Mouse (Mus musculus): ENCODE measurements around the gene Clba1.
"Not testable (repeated sequence)": the region's sequence is repeated elsewhere in the genome, so short reads cannot be mapped to it uniquely, and the experiment has no call there.

Clba1 gene

DNA sequence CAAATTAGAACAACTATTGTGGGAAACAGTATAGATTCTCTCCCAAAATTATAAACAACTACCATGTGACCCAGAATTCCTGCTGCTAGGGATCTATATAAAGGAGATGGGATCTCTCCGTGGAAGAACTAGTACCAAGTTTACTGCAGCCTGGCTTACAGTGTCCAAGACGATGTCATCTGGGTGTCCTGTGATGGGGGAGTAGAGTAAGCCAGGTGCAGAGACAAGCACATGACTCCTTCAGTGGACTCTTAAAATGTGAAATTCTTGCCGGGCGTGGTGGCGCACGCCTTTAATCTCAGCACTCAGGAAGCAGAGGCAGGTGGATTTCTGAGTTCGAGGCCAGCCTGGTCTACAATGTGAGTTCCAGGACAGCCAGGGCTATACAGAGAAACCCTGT lies 8.1 kb downstream of the Clba1 start:
- DNase-seq (ENCODE audit: inconsistent ontology term), result not testable (repeated sequence)

GRCm38 (mm10) chr12:112819057-112819662 lies 10.4 kb downstream of the Clba1 start:
- no peak for DNase-seq (ENCODE audit: inconsistent ontology term)

DNA sequence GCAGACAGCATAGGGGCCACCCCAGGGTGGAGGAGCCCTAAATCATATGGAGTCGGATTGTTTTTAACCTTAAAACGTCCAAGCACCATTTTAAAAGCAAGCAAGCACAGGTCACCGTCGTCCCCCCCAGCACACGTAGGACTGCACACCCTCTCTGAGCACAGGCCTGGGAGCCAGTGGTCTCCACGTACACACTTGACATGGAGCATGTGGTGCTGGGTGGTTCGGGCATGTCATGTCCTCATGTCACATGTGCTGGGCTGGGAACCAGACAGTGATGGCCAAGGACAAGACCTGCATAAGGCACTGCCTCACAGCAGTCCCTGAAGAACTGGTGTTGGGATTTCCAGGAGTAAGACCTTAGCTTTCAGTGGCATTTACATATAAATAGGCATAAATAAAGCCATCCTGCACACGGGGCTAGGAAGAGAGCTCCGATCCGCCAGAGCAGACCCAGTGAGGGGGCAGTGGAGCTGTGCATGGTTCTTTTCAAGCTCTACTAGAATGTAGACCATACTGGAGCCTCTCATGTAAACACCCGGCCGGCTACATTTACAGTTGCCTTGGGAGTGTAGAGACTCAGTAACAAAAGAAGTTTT lies 11.8 kb downstream of the Clba1 start:
- no peak for DNase-seq (ENCODE audit: inconsistent ontology term)

DNA sequence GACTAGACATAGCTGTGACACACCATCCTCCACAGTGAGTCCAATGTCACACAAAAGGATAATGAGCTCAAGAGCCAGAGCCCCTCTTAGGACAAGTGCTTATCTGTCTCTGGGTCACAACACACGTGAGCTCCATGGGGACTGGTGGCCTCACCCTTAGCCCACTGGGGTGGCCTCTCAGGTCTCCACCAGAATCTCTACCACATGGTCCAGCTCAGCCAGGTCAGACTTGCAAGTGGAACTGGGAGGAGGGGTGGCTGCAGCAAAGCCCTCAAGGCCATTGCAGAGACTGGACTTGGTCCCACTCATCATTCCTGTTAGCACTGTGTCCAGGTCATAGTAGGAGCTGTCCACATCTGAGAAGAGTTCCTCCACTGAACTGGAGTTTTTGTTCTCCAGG lies 12.5 kb downstream of the Clba1 start:
- no peak for DNase-seq (ENCODE audit: inconsistent ontology term)

GRCm38 (mm10) chr12:112821974-112822373 lies 13.2 kb downstream of the Clba1 start:
- DNase-seq (ENCODE audit: inconsistent ontology term), result no peak

DNA sequence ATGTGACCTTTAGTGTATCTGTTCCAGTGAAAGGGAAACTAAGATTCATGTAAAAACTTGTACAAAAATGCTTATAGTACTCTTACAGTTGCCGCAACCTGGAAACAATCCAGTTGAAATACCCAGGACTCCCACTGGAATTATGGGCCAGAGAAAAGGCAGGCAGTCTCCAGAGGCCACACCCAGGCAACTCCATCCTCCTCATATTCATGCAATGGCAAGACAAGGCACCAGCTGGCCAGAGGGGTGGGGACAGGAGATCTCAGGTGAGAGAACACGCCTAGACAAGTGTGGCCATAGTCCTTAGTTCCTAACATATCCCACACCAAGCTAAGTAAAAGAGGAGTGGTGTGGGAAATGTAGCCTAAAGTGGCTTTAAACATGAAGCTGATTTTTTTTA lies 13.9 kb downstream of the Clba1 start:
- no peak for DNase-seq (ENCODE audit: inconsistent ontology term)

GRCm38 (mm10) chr12:112823221-112823620 lies 14.5 kb downstream of the Clba1 start:
- DNase-seq (ENCODE audit: inconsistent ontology term), result no peak

DNA sequence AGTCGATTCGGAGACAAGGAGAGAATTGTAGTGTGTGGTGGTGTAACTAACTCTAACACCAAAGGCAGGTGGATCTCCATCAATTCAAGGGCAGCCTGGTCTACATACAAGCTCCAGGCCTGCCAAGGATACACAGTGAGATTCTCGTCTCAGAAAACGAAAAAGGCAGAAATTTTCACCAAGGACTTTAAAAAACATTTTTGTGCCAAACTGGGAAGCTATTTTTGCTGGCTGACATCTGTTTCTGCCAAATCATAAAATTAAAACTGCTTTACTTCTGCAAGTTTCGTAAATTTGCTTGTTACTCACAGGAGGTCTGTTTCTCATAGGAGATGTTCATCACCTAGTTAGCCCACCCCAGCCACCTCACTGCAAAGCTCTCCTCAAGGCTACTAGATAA lies 17.2 kb downstream of the Clba1 start:
- no peak for DNase-seq (ENCODE audit: inconsistent ontology term)

DNA sequence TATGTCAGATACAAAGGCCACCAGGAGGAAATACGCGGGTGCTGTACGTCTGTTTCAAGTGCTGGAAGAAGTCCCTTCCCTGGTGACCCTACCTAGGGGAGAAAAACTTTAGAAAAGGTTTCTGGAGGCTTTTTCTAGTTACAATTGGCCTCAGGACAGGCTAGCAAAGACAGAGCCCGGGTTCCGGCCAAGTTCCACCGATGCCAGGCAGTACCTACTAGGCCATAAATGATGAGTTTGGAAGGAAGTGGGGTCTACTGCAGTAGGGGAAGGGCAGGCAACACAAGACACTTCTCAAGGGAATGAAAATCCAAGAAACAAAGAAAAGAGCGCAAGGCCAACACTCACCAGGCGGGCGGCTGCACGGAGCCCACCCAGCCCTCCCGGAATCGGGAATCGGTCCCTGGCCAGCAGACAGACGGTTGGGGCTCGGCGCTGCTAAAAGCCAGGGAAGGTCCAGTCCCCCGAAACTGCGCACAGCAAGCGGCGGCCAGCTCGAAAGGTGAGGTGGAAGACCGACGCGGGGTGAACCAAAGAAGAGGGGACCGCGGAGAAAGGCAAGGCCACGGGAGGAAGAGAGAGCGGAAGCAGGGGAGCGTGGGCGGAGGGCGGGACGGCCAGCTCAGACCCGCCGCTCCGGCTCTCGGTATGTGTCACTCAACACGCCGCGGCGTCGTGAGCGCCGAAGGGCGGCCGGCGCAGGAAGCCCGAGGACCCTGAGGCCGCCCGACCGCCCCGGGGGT lies 19.9 kb downstream of the Clba1 start:
- no peak for DNase-seq (ENCODE audit: inconsistent ontology term)

GRCm38 (mm10) chr12:112829244-112829864 lies 20.6 kb downstream of the Clba1 start, which contains the start of gene Cdca4:
TSS of gene Cdca4 (minus strand) at chr12:112829423.
- DNase-seq (ENCODE audit: inconsistent ontology term), result peak; percentile 100

- DNase-seq (ENCODE audit: inconsistent ontology term), result no peak
Observed at GRCm38 (mm10) chr12:112830141-112830540, 21.4 kb downstream of the Clba1 start.

DNA sequence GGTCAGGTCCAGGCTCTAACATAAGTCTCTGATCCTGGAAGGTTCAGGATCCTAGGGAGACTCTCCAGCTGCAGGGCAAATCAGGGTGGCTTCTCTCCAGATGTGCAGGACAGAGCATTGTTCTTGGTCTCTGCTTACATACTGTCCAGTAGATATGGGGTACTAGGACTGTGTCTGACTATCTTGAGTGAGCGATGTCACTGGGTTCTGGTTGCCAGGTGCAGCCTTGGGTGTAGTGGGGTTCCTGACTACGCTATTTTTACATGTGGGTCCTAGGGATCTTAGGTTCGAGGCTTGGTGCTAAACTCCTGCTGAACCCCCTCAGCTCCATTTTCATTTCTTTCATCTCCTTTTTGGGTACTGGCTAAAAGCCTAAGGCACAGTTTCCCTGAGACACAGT lies 21.8 kb downstream of the Clba1 start:
- no peak for DNase-seq (ENCODE audit: inconsistent ontology term)

DNA sequence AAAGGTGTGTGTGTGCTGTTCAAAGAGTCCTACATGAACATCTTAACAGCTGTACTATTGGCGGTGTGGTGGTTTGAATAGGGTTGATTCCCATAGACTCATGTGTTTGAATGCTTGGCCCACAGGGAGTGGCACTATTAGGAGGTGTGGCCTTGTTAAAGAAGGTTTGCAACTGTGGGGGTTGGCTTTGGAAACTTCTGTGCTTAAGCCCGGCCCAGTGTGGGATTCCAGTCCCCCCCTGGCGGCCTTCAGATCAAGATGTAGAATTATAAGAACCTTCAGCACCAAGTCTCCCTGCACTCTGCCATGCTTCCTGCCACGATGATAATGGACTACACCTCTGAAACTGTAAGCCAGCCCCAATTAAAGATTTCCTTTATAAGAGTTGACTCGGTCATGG lies 23.7 kb downstream of the Clba1 start:
- no peak for DNase-seq (ENCODE audit: inconsistent ontology term)

DNA sequence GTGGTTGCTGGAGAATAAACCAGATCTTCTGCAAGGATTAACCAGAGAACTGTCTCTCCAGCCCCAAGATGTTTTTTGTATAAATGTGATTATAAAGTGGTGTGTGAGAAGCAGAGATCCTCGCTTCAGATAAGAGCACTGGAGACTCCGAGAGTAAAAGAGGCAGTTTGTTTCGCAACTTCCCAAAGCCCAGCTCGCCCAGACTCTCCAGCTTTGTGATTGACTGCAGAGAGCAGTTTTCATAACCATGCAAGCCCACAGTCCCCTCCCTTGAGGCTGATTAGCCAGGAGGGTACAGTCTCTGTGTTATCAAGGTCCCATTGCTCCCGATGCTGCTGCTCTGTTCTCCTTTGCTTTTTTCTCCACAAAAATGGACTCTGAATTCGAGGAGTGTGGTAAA lies 24.8 kb downstream of the Clba1 start:
- DNase-seq (ENCODE audit: inconsistent ontology term), result no peak

DNA sequence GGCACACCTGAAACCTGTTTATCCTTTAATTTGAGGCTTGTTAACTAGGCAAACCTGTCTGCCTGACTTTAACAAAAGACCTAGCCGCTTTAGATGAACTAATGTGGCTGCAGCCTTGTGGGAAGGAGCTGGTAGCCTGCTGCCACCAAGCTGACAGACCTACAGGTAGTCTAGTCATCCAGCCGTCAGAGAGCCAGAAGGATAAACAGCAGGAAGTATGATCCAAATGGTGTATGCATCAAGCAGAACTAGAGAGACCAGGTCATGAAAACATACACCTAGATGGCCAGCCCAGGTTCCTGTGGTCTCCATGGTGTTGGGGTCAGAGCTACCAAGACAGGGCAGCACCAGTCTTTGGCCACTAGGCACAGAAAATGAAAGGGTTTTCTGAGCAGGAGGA lies 26.3 kb downstream of the Clba1 start:
- DNase-seq (ENCODE audit: inconsistent ontology term), result no peak

GRCm38 (mm10) chr12:112840209-112841086 lies 31.7 kb downstream of the Clba1 start:
- no peak for DNase-seq (ENCODE audit: inconsistent ontology term)

DNA sequence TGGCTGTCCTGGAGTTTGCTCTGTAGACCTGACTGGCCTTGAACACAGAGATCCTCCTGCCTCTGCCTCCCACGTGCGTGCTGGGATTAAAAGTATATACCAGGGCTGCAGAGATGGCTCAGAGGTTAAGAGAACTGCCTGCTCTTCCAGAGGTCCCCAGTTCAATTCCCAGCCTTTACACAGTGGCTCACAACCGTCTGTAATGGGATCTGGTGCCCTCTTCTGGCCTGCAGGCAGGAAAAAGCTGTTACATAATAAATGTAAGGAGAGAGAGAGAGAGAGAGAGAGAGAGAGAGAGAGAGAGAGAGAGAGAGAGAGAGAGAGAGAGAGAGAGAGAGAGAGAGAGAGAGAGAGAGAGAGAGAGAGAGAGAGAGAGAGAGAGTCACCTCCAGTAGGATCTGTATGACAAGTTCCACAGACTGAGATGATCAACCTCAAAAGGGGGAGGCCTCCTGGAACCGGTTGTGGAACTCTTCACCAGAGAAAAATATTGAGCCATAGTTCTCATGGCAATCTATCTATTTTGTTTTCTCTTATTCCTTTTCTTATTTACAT lies 32.7 kb downstream of the Clba1 start:
- DNase-seq (ENCODE audit: inconsistent ontology term), result not testable (repeated sequence)

GRCm38 (mm10) chr12:112842128-112842527 lies 33.4 kb downstream of the Clba1 start:
- not testable (repeated sequence) for DNase-seq (ENCODE audit: inconsistent ontology term)

DNA sequence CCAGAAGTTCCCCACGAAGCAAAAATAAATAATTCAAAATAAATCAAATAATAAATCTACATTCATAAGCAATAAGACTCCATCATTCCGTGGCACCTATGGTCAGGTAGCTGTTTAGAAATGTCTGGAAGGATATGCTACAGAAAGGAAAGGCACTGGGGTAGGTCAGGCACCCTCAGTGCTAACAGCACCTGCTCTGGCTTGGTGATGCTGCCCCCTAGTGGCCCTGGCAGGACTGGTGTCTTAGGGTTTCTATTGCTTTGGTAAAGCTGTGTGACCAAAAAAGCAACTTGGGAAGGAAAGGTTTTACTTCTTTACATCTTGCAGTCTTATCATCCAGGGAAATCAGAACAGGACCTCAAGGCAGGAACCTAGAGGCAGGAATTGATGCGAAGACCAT lies 35.1 kb downstream of the Clba1 start:
- DNase-seq (ENCODE audit: inconsistent ontology term), result peak; percentile 62

DNA sequence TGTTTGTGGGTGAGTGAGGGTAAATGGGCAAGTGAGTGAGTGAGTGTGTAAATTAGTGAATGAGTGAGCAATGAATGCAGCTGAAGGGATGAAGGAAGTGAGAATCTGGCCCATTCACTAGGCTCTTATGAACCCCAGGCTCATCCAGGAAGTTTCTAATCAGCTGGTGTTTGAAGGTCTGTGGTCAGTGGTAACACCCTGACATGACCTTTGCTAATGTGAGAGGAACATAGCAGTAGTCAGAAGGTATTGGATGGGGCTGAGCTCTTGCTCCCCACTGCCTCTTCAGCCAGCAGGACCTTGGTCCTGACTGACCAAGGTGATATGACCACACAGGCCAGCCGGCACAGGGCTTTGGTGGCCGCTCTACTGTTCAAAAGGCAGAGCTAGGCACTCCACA lies 39.1 kb downstream of the Clba1 start:
- DNase-seq (ENCODE audit: inconsistent ontology term), result no peak

Measured in Muller cell, postnatal 12 days (primary cell).